Mouse (Mus musculus): ENCODE results near the gene Rnf24. TPM values are rescaled to one million over a fixed set of nuclear protein-coding genes. Genes with fewer than 3 reads are reported as not detected.
"Not testable (repeated sequence)": the region's sequence is repeated elsewhere in the genome, so short reads cannot be mapped to it uniquely, and the experiment has no call there.

The Rnf24 gene
- polyA plus RNA-seq, 1 experiment from 2014 or later, result 18.4 TPM

DNA sequence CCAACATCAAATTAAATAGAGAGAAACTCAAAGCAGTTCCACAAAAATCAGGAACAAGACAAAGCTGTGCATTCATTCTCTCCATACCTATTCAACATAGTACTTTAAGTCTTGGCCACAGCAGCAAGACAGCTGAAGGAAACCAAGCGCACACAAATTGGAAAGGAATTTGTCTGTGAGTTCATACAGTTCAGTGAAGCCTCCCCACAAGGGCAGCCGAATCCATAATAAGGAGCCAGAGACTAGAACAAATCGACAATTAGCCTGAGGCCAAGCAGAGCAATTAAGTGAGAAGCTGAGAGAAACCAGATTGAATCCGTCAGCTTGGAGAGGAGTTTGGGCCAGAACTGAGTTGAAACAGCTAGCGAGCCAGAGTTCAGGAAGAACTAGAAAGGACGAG is 33.3 kb downstream of the Rnf24 start:
- no peak for ATAC-seq (ENCODE audit: low read depth)
- no peaks in the 10 kb centered on the region for H3K9me3 ChIP-seq (ENCODE audit: control insufficient read depth, low read length)

DNA sequence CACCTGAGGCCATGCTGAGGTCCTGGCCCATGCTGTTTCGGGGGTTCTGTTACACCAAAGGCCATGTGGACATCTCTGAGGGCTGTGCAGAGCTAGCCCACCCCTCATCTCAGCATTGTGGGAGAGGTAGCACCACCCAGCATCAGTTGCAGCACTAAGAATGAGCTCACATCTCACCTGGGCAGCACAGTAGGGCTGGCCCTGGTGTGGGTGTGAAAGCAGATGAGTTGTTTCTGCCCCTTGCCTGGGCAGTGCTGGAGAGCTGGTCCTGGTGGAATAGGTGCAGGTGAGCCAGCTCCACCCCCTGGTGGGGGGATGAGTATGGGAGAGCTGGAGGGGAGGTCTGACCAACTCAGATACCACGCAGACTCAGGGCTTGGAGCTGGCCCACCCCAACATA is 36.5 kb downstream of the Rnf24 start:
- Histone ChIP-seq H3K4me3 (ENCODE audit: low read depth, low read length) (no peak overlapping the region), H3K36me3 (ENCODE audit: control insufficient read depth, insufficient read depth, low read length) (no peaks in the 10 kb centered on the region), H3K9ac (replicated peaks; ENCODE audit: low read depth, low read length) (no peak overlapping the region), H3K27me3 (ENCODE audit: control insufficient read depth, insufficient read depth, low read length) (no peaks in the 10 kb centered on the region), H3K27ac (ENCODE audit: low read depth, low read length) (no peak overlapping the region), H3K9me3 (ENCODE audit: control insufficient read depth, low read length) (no peaks in the 10 kb centered on the region), H3K4me1 (ENCODE audit: control insufficient read depth, insufficient read depth, low read length) (no peaks in the 10 kb centered on the region), H3K4me2 (ENCODE audit: low read depth, low read length) (no peak overlapping the region)
- ATAC-seq (ENCODE audit: low read depth), result no peak
- WGBS, result 81% methylated on average over 2 of the region's 2 CpGs

More for the DNA sequence above, 33.3 kb downstream of the Rnf24 start:
- Histone ChIP-seq H3K4me3 (ENCODE audit: low read depth, low read length) (no peak overlapping the region), H3K9ac (replicated peaks; ENCODE audit: low read depth, low read length) (no peak overlapping the region), H3K27me3 (ENCODE audit: control insufficient read depth, insufficient read depth, low read length) (no peaks in the 10 kb centered on the region), H3K36me3 (ENCODE audit: control insufficient read depth, insufficient read depth, low read length) (no peaks in the 10 kb centered on the region), H3K27ac (ENCODE audit: low read depth, low read length) (no peak overlapping the region), H3K4me2 (ENCODE audit: low read depth, low read length) (no peak overlapping the region), H3K4me1 (ENCODE audit: control insufficient read depth, insufficient read depth, low read length) (no peaks in the 10 kb centered on the region)
- WGBS, result 82% methylated on average over 6 of the region's 6 CpGs

DNA sequence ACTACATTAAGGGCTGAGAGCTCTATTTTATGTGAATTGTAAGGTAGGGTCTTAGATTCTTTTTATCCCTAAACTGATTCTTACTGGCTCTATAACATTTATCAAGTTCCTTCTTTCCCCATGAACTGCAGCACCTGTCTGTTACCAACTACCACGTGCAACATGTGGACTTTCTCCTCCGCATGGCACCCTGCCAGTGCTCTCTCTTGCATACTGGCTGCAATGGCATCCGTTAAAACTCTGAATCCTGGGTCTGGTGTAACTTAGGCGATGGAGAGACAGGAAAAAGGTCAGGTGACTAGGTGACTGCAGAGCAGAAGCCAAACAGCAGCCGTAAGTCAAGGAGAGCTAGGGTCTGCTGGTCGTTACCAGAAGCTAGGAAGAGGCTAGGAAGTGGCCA is 43.4 kb downstream of the Rnf24 start:
- ATAC-seq (ENCODE audit: low read depth), result no peak
- Histone ChIP-seq H3K27me3 (ENCODE audit: control insufficient read depth, insufficient read depth, low read length) (no peaks in the 10 kb centered on the region), H3K9ac (replicated peaks; ENCODE audit: low read depth, low read length) (no peak overlapping the region), H3K36me3 (ENCODE audit: control insufficient read depth, insufficient read depth, low read length) (no peaks in the 10 kb centered on the region; the same call in 1 of the 2 replicates), H3K9me3 (ENCODE audit: control insufficient read depth, low read length) (no peaks in the 10 kb centered on the region), H3K4me1 (ENCODE audit: control insufficient read depth, insufficient read depth, low read length) (no peaks in the 10 kb centered on the region), H3K27ac (ENCODE audit: low read depth, low read length) (no peak overlapping the region), H3K4me2 (ENCODE audit: low read depth, low read length) (no peak overlapping the region), H3K4me3 (ENCODE audit: low read depth, low read length) (no peak overlapping the region)
- 72% methylated on average over 6 of the region's 6 CpGs for WGBS

DNA sequence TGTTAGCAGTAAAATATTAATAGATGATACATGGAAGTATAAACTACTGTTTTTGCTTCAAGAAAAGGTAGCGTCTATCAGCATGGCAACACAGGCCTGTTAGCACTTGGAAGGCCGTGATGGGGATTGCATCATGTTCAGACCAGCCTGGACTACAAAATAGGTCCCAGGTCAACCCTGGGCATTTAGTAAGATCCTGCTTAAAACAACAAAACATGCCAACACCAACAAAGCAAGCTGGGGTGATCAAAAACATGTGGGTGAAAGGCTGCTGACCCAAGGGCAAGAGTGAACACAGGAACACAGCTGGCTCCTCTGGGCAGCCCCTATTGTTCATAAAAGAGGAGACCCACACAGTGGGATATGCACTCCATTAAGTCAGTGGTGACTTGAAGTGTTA is 44.9 kb downstream of the Rnf24 start:
- Histone ChIP-seq H3K4me2 (ENCODE audit: low read depth, low read length) (no peak overlapping the region), H3K27me3 (ENCODE audit: control insufficient read depth, insufficient read depth, low read length) (no peaks in the 10 kb centered on the region), H3K4me3 (ENCODE audit: low read depth, low read length) (no peak overlapping the region), H3K27ac (ENCODE audit: low read depth, low read length) (no peak overlapping the region), H3K36me3 (ENCODE audit: control insufficient read depth, insufficient read depth, low read length) (peaks cover 14% of the 10 kb centered on the region), H3K9ac (replicated peaks; ENCODE audit: low read depth, low read length) (no peak overlapping the region), H3K9me3 (ENCODE audit: control insufficient read depth, low read length) (no peaks in the 10 kb centered on the region), H3K4me1 (ENCODE audit: control insufficient read depth, insufficient read depth, low read length) (no peaks in the 10 kb centered on the region)
- 70% methylated on average over 2 of the region's 2 CpGs for WGBS
- no peak for ATAC-seq (ENCODE audit: low read depth)

DNA sequence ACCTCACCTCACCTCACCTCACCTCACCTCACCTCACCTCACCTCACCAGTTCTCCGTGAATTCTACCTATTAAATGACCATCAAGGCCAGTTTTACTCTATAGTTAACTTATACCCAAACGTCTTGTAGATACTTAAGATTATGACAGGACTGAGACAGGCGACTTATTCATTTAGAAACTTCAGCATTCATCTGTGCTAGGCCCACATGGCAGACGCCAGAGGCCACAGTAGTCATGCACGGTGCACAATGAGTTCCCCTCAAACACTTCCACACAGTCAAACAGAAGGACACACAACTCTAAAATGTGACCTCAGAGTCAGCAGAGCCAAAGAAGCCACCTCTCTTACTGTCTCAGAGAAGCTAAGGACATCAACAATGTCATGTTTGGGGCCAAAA is 45.3 kb downstream of the Rnf24 start:
- H3K9me3 ChIP-seq (ENCODE audit: control insufficient read depth, low read length), result no peaks in the 10 kb centered on the region
- no peak overlapping the region for H3K4me3 ChIP-seq (ENCODE audit: low read depth, low read length)
- 92% methylated on average over 5 of the region's 5 CpGs for WGBS
- H3K4me1 ChIP-seq (ENCODE audit: control insufficient read depth, insufficient read depth, low read length), result no peaks in the 10 kb centered on the region
- no peak for ATAC-seq (ENCODE audit: low read depth)
- no peak overlapping the region for H3K27ac ChIP-seq (ENCODE audit: low read depth, low read length)
- no peak overlapping the region for H3K4me2 ChIP-seq (ENCODE audit: low read depth, low read length)
- no peak overlapping the region for H3K9ac ChIP-seq (replicated peaks; ENCODE audit: low read depth, low read length)
- no peaks in the 10 kb centered on the region for H3K27me3 ChIP-seq (ENCODE audit: control insufficient read depth, insufficient read depth, low read length)
- peaks cover 17% of the 10 kb centered on the region for H3K36me3 ChIP-seq (ENCODE audit: control insufficient read depth, insufficient read depth, low read length)

DNA sequence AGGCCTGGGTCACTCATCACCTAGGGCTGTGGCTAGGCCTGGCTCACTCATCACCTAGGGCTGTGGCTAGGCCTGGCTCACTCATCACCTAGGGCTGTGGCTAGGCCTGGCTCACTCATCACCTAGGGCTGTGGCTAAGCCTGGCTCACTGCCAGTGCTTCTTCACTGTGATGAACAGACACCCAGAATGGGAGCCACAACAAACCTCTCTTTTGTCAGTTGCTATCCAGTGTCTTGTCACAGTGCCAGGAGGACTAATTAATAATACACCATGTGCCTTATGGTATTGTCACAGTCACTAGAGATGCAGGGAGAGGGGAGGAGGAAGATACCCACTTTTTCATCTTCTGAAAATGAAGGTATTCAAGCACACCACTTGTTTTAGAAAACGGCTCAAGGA is 47.5 kb downstream of the Rnf24 start:
- H3K27me3 ChIP-seq (ENCODE audit: control insufficient read depth, insufficient read depth, low read length); H3K4me2 ChIP-seq (ENCODE audit: low read depth, low read length); ATAC-seq (ENCODE audit: low read depth); H3K9me3 ChIP-seq (ENCODE audit: control insufficient read depth, low read length); H3K4me3 ChIP-seq (ENCODE audit: low read depth, low read length); H3K4me1 ChIP-seq (ENCODE audit: control insufficient read depth, insufficient read depth, low read length); H3K9ac ChIP-seq (replicated peaks; ENCODE audit: low read depth, low read length); H3K27ac ChIP-seq (ENCODE audit: low read depth, low read length): not testable (repeated sequence)
- peaks cover 22% of the 10 kb centered on the region for H3K36me3 ChIP-seq (ENCODE audit: control insufficient read depth, insufficient read depth, low read length)
- 71% methylated on average over 1 of the region's 1 CpGs for WGBS

DNA sequence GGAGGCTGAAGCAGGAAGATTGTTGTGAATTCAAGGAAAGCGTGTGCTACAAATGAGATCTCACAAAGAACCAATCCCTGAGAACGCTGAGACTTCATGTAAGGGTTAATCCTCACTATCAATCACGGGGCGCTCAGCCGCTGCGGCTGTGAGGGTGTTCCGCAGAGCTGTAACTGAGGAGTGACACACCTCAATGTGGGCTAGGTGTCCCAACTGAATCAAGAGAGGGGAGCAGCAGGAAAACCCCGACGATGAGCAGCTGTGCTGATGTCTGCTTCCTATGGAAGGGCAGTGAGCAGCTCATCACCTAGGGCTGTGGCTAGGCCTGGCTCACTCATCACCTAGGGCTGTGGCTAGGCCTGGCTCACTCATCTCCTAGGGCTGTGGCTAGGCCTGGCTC is 48.2 kb downstream of the Rnf24 start:
- peaks cover 23% of the 10 kb centered on the region for H3K36me3 ChIP-seq (ENCODE audit: control insufficient read depth, insufficient read depth, low read length)

DNA sequence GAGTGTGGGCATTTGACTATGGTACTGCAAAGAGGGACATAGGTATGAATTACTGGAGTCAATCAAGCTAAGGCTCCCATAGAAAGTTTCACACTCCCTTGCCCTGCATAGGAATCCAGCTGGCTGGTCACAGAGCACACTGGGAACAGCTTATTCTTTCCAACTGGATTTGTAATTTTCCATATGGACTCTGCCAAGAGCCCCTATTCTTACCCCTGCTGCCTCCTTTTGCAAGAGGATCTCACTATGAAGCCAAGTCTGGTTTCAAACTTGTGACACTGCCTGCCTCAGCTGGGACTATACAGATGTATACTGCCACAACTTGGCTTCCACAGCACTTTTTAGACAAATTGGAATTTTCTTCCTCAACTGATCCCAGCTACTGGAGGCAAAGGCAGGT is 51.1 kb downstream of the Rnf24 start:
- Histone ChIP-seq H3K4me1 (ENCODE audit: control insufficient read depth, insufficient read depth, low read length) (no peaks in the 10 kb centered on the region), H3K4me3 (ENCODE audit: low read depth, low read length) (no peak overlapping the region), H3K9me3 (ENCODE audit: control insufficient read depth, low read length) (no peaks in the 10 kb centered on the region), H3K9ac (replicated peaks; ENCODE audit: low read depth, low read length) (no peak overlapping the region), H3K4me2 (ENCODE audit: low read depth, low read length) (no peak overlapping the region), H3K27ac (ENCODE audit: low read depth, low read length) (no peak overlapping the region), H3K36me3 (ENCODE audit: control insufficient read depth, insufficient read depth, low read length) (peaks cover 43% of the 10 kb centered on the region), H3K27me3 (ENCODE audit: control insufficient read depth, insufficient read depth, low read length) (no peaks in the 10 kb centered on the region)
- ATAC-seq (ENCODE audit: low read depth), result no peak

More for the DNA sequence above, 48.2 kb downstream of the Rnf24 start:
- Histone ChIP-seq H3K27me3 (ENCODE audit: control insufficient read depth, insufficient read depth, low read length) (no peaks in the 10 kb centered on the region), H3K9ac (replicated peaks; ENCODE audit: low read depth, low read length) (no peak overlapping the region), H3K4me2 (ENCODE audit: low read depth, low read length) (no peak overlapping the region), H3K4me3 (ENCODE audit: low read depth, low read length) (no peak overlapping the region), H3K4me1 (ENCODE audit: control insufficient read depth, insufficient read depth, low read length) (no peaks in the 10 kb centered on the region), H3K27ac (ENCODE audit: low read depth, low read length) (no peak overlapping the region), H3K9me3 (ENCODE audit: control insufficient read depth, low read length) (no peaks in the 10 kb centered on the region)
- no peak for ATAC-seq (ENCODE audit: low read depth)
- WGBS, result 79% methylated on average over 9 of the region's 9 CpGs

DNA sequence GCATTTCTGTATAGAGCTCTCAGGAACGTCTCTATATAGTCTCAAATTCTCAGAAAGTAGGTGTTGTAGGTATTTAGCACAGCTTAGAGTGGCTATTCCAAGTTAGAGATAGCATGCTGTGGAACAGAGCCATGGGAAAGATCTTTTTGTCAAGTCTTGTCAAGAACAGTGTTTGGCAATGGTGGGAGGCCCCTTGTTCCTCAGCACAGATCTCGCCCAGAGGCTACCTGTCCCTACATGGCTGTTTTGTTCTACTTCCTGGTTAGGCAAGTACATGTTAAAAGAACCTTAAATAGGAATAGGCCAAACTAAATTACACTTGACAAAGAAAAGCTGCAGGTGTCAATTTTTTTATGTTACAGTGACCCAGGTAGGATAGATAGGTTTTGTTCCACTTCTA is 52.2 kb downstream of the Rnf24 start:
- Histone ChIP-seq H3K36me3 (ENCODE audit: control insufficient read depth, insufficient read depth, low read length) (peaks cover 47% of the 10 kb centered on the region), H3K4me2 (ENCODE audit: low read depth, low read length) (no peak overlapping the region), H3K4me1 (ENCODE audit: control insufficient read depth, insufficient read depth, low read length) (no peaks in the 10 kb centered on the region), H3K27me3 (ENCODE audit: control insufficient read depth, insufficient read depth, low read length) (no peaks in the 10 kb centered on the region), H3K9ac (replicated peaks; ENCODE audit: low read depth, low read length) (no peak overlapping the region), H3K27ac (ENCODE audit: low read depth, low read length) (no peak overlapping the region), H3K9me3 (ENCODE audit: control insufficient read depth, low read length) (no peaks in the 10 kb centered on the region), H3K4me3 (ENCODE audit: low read depth, low read length) (no peak overlapping the region)
- no peak for ATAC-seq (ENCODE audit: low read depth)
- 90% methylated on average over 2 of the region's 2 CpGs for WGBS

DNA sequence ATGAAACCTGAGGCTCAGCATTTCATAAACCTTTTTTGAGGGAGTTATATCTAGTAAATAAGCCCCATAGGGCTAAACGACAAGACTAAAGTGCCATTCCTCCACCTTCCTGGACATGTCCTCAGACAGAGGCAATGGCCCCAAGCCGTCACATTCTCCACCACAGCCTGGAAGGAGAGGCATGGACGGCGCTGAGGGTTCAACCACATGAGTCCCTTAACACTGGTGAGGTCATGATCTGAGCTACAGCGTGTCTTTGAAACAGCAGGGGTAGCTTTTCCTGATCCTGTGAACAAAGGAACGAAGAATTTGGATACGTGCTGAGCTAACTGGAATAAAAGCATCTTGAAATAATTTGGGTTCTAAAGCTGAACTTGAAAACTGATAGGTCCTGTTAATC is 54.0 kb downstream of the Rnf24 start:
- H3K9ac ChIP-seq (replicated peaks; ENCODE audit: low read depth, low read length), result not testable (repeated sequence)

More for the DNA sequence above, 54.0 kb downstream of the Rnf24 start:
- peaks cover 45% of the 10 kb centered on the region for H3K36me3 ChIP-seq (ENCODE audit: control insufficient read depth, insufficient read depth, low read length)
- peak; percentile 54; the same call in 1 of the 2 replicates for ATAC-seq (ENCODE audit: low read depth)
- not testable (repeated sequence) for H3K4me3 ChIP-seq (ENCODE audit: low read depth, low read length); H3K27me3 ChIP-seq (ENCODE audit: control insufficient read depth, insufficient read depth, low read length); H3K4me1 ChIP-seq (ENCODE audit: control insufficient read depth, insufficient read depth, low read length); H3K27ac ChIP-seq (ENCODE audit: low read depth, low read length); H3K4me2 ChIP-seq (ENCODE audit: low read depth, low read length); H3K9me3 ChIP-seq (ENCODE audit: control insufficient read depth, low read length)
- WGBS, result 71% methylated on average over 7 of the region's 7 CpGs
